Mouse (Mus musculus) layer of hippocampus, postnatal 25 days (tissue): ENCODE data around the gene Wdfy1. TPM values are rescaled to one million over a fixed set of nuclear protein-coding genes. Genes with fewer than 3 reads are reported as not detected.

Experiments
- DNase-seq, 2 experiments: peaks; one replicate each; pipeline ENCODE4 v3.0.0; 2022; ENCODE audit warnings: mixed read lengths in 2 of 2, low spot score in 1 of 2; ENCODE audit errors: extremely low spot score in 1 of 2
- total RNA-seq, 2 experiments: library from RNA; stranded (reverse); gene quantifications; 2 replicates each; pipeline ENCODE4 v1.2.3; 2021

Gene Wdfy1
- total RNA-seq, 2 experiments from 2014 or later, result 35.8 to 41.3 TPM

DNA sequence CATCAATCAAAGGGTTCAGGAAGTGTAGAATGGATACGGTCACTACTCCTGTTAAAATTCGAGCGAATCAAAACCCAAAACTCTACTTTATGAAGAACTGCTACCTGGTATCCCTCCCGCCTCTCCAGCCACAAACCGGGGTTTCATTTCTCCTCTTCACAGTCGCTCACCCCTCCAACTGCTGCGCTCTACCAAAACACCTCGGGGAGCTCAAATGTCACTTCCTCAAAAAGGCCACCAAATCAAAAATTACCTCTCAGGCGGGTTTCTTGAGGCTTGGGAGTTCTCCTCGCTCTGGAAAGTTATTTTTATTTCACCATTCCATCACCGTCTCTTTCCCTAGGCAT is 104.8 kb downstream of the Wdfy1 start:
- DNase-seq, result no peak

DNA sequence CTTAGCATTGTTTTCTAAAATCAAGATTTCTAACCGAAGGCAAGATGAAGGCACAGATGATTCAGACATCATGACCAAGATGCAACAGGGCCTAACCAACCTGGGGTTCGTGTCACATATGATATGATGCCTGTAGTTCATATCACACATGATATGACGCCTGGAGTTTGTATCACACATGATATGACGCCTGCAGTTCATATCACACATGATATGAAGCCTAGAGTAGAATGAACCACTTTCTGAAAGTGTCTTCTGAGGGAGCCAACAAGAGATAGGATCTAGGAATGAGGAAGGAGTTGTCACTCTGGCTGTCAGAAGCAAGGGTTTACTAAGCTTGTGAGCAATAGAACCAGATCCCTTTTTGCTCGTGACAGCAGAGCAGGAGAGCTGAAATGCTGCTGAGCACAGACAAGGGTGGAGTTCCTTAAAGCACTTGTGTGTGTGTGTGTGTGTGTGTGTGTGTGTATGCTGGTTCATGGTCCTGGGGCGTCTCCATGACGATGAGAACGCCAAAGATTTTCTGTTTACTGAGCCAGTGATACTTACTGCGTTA is 106.4 kb downstream of the Wdfy1 start:
- no peak for DNase-seq

DNA sequence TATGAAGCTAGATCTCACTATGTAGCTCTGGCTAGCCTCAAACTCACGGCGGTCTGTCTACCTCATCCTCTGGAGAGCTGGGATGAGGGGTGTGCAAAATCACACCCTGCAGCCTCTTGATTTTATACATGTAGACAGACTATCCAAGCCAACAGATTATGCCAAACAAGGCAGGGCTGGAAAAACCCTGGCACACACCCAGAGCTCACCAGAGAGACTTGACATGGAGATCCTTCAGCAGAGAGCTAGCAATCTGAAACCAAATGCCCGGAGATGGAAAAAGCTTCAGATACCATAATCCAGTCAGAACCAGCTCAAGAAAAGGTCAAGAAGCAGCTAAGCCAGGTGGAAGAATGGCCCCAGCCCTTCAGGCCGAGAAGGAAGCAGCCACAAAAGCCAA is 111.0 kb downstream of the Wdfy1 start:
- DNase-seq, result no peak

DNA sequence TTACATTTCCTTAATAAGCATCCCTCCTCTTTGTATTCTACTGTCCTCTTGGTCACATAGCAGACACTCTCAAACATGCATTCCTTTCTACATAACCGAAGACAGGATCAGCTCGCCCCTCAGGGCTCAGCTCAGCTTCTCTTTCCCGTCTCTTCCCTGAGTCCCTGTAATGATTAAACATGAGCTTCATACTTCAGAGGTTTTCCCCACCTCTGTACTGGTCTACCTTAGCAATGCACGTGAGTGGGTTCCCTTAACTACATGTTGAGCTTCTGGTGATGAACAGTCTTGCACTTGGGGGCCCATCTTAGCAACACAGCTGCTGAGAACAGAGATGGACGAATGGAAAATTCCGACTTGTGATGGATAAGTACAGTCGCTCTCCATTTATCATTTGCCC is 116.3 kb downstream of the Wdfy1 start:
- no peak for DNase-seq

DNA sequence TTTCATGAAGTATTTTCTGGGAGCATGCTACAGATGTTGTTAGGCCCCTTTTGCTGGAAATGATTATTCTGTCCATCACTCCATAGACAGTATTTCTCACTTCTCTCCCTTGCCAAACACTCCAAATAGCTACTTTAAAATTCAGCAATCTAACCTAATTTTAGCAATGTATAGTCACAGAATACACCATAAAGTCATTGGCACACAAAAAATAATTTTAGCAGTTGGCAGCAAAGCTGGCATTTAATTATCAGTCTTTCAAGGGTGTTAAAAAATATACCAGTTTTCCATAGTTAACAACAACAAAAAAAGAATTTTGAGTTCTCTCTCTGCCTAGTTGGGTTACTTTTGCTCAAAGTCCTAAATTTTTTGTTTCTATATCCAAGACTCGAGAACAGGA is 118.5 kb downstream of the Wdfy1 start:
- no peak for DNase-seq

DNA sequence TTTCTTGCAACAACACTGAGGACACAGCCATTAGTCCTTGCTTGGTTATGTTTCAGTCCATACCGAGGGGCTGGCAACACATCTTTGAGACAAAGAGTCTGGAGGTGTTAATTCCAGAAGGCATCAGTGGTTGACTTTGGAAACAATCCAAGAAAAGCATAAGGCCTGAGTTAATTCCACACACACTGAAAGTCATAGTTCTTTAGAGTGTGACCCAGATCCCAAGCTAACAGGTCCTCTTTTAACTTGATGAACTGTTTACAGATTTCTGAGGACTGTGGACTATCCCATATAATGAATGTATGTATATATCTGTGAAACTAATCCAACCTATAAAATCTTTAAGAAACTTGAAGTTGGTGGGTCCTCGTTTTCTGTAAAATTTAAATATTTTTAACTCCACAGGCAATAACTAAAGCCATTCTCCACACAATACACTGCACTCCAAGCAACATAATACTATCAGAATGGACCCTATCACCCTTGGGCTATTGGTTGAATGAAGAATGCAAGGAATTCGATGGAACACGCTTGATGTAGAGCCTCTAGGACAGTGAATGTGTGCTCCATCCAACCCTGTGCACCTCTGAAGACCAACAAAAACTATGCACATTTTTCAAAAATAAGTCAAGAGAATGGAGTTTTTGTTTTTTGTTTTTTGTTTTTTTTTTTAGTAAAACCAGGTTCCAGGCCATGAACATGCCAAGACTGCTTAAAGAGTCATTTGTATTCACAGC is 120.0 kb downstream of the Wdfy1 start:
- DNase-seq, result no peak

DNA sequence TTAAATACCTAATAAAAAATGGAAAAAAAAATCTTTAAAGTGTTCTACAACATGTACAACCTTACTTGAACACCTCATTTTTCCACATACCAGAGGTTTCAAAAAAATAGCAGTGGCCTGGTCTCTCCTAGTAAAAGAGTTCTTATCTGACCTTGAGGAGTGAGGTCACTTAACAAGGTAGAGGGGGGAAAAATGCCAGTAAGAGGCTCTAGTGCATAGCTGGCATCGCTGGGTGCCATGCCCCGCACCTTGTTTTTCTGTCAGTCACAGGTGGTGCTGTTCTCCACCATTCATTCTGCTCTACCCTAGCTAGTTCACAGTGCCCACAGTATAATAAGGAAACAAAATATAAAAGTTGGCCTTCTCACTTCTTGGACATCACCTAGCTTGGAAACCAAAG is 121.0 kb downstream of the Wdfy1 start:
- no peak for DNase-seq

Other genes with a start within 250 kb of the Wdfy1 start
- 1 to 10 TPM; 2.2 to 2.8 TPM for gene Ap1s3, start 104.2 kb downstream of the Wdfy1 start, total RNA-seq
- gene Mrpl44, start 125 bp downstream of the Wdfy1 start, total RNA-seq, result 10 to 100 TPM; 27.8 to 27.9 TPM
- 100 to 1,000 TPM; 139 to 160 TPM for gene Serpine2, start 85.0 kb upstream of the Wdfy1 start, total RNA-seq